In the genomic region with DNA sequence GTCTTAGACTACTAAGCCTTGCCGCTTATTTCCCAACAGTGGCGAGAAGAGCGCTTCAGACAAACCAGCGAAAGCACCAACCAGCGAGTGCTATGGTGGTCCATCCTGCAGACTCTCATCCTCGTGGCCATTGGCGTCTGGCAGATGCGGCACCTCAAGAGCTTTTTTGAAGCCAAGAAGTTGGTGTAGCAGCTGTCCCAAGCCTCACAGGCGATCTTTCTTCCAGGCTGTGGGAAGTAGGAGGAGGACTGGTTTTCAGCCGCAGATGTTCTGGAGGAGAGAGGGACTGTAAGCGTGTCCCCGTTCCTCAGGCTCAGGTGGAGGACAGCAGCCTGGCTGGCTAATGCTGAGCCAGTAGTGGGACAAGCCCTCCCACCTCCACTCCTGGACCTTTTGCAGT, we compare ENCODE assay signal across 19 mouse cellular contexts. TPM values are rescaled to one million over a fixed set of nuclear protein-coding genes. Genes with fewer than 3 reads are reported as not detected.
DNase-seq lines count a peak whose midpoint lies in the region.
"Had no signal": no experiment of that assay in that cellular context is flagged by ENCODE, and none has a peak within 500 bp of the region (broad histone marks: within the 10 kb centered on the region; RNA-seq: fewer than 3 reads in every experiment).

No protein-coding gene starts in this region.

- no peaks in the 10 kb centered on the region for H3K9me3 ChIP-seq in heart, embryonic 10.5 days
- H3K9me3 ChIP-seq: embryonic facial prominence, embryonic 10.5 days; embryonic facial prominence, embryonic 12.5 days; forebrain, embryonic 13.5 days; forebrain, embryonic 15.5 days had no signal

- H3K27ac ChIP-seq in heart, embryonic 10.5 days = no peak overlapping the region
- H3K27ac ChIP-seq: embryonic facial prominence, embryonic 10.5 days; embryonic facial prominence, embryonic 12.5 days; forebrain, embryonic 13.5 days; forebrain, embryonic 15.5 days had no signal

- intact Hi-C loops in left cerebral cortex, postnatal 36 days (cut with DNase I) = no loop called here
- intact Hi-C loops in left cerebral cortex, postnatal 10 days (cut with DNase I) = no loop called here

- peak; percentile 81 for DNase-seq in heart, adult 11 months
- no peak for DNase-seq in heart, embryonic 10.5 days (ENCODE audit: low spot score)
- peak; percentile 24 to 35 for DNase-seq in left cerebral cortex, postnatal 36 days (ENCODE audit: low spot score in 2 of 2)
- no peak for DNase-seq in left cerebral cortex, postnatal 10 days (ENCODE audit: extremely low spot score in 1 of 2, low spot score in 2 of 2)
- peak; percentile 59 for DNase-seq in right cerebral cortex, adult 18-20 months
- no peak for DNase-seq in right cerebral cortex, postnatal 10 days (ENCODE audit: low spot score in 2 of 2)
- DNase-seq in ovary, postnatal 36 days (ENCODE audit: low spot score) = no peak
- DNase-seq: adrenal gland, adult 2 months; adrenal gland, postnatal 10 days; adrenal gland, postnatal 25 days; cerebellum, adult 11-12 months; cerebellum, adult 2 months; cerebellum, adult 9-10 months; cerebellum, postnatal 10 days; cerebellum, postnatal 25 days had no signal

- H3K4me1 ChIP-seq in heart, embryonic 10.5 days = peaks cover 27% of the 10 kb centered on the region

- no peak overlapping the region for H3K4me3 ChIP-seq in heart, embryonic 10.5 days
- H3K4me3 ChIP-seq: embryonic facial prominence, embryonic 10.5 days; embryonic facial prominence, embryonic 12.5 days; forebrain, embryonic 13.5 days; forebrain, embryonic 15.5 days had no signal

- H3K36me3 ChIP-seq in heart, embryonic 10.5 days = peaks cover 45% of the 10 kb centered on the region

- no peaks in the 10 kb centered on the region for H3K27me3 ChIP-seq in heart, embryonic 10.5 days (ENCODE audit: insufficient read depth, poor library complexity, severe bottlenecking)
- H3K27me3 ChIP-seq: embryonic facial prominence, embryonic 12.5 days; forebrain, embryonic 15.5 days had no signal

- WGBS in heart, embryonic 10.5 days = 94% methylated on average over 12 of the region's 12 CpGs

RNA-seq across cellular contexts. Expression of a gene that starts 2.9 kb away (rescaled TPM):
- 23.9 and 27.6 TPM in 2 replicates for polyA plus RNA-seq in heart, embryonic 10.5 days (2016; fragmentation: Nextera tagmentation; extraction: Ambion mirVana)
- total RNA-seq in left cerebral cortex, postnatal 36 days (2021) = 10 to 100 TPM; 26.2 to 26.4 TPM
- 10 to 100 TPM; 24.9 to 25.5 TPM for total RNA-seq in left cerebral cortex, postnatal 10 days (2021)

RNA-seq across cellular contexts. Expression of a gene that starts 23.3 kb away (rescaled TPM):
- polyA plus RNA-seq in heart, embryonic 10.5 days (2016; fragmentation: Nextera tagmentation; extraction: Ambion mirVana) = 129 and 173 TPM in 2 replicates
- total RNA-seq in left cerebral cortex, postnatal 36 days (2021) = 100 to 1,000 TPM; 133 to 138 TPM
- total RNA-seq in left cerebral cortex, postnatal 10 days (2021) = 100 to 1,000 TPM; 118 to 120 TPM

RNA-seq across cellular contexts. Expression of a gene that starts 25.9 kb away (rescaled TPM):
- 25.9 and 44.0 TPM in 2 replicates for polyA plus RNA-seq in heart, embryonic 10.5 days (2016; fragmentation: Nextera tagmentation; extraction: Ambion mirVana)
- total RNA-seq in left cerebral cortex, postnatal 36 days (2021) = 10 to 100 TPM; 61.1 to 99.5 TPM
- 10 to 100 TPM; 65.8 to 67.6 TPM for total RNA-seq in left cerebral cortex, postnatal 10 days (2021)

RNA-seq across cellular contexts. Expression of a gene that starts 26.0 kb away (rescaled TPM):
- polyA plus RNA-seq in heart, embryonic 10.5 days (2016; fragmentation: Nextera tagmentation; extraction: Ambion mirVana) = 31.3 and 41.8 TPM in 2 replicates
- total RNA-seq in left cerebral cortex, postnatal 36 days (2021) = 10 to 100 TPM; 49.9 to 50.8 TPM
- total RNA-seq in left cerebral cortex, postnatal 10 days (2021) = 10 to 100 TPM; 53.7 to 55.3 TPM

RNA-seq across cellular contexts. Expression of a gene that starts 38.0 kb away (rescaled TPM):
- 26.8 and 36.4 TPM in 2 replicates for polyA plus RNA-seq in heart, embryonic 10.5 days (2016; fragmentation: Nextera tagmentation; extraction: Ambion mirVana)
- total RNA-seq in left cerebral cortex, postnatal 36 days (2021) = 10 to 100 TPM; 40.5 to 52.9 TPM
- total RNA-seq in left cerebral cortex, postnatal 10 days (2021) = 10 to 100 TPM; 44.2 to 45.2 TPM

Comparison
In these comparisons a context has a peak if more than half of its experiments do, and no peak if none do; other contexts are left out.
1. DNase-seq: peak in heart, adult 11 months (single experiment), left cerebral cortex, postnatal 36 days (2 of 2) and right cerebral cortex, adult 18-20 months (single experiment); none in heart, embryonic 10.5 days (single experiment), left cerebral cortex, postnatal 10 days (0 of 2), right cerebral cortex, postnatal 10 days (0 of 2) and ovary, postnatal 36 days (single experiment).